Mouse (Mus musculus): ENCODE data around the gene Kansl1.

Gene Kansl1

GRCm38 (mm10) chr11:104438450-104438849 is 30.2 kb downstream of the Kansl1 start:
- DNase-seq (ENCODE audit: low spot score) = no peak

GRCm38 (mm10) chr11:104436394-104436954 is 32.2 kb downstream of the Kansl1 start:
- no peak for DNase-seq (ENCODE audit: low spot score)

GRCm38 (mm10) chr11:104435753-104436152 is 32.9 kb downstream of the Kansl1 start:
- DNase-seq (ENCODE audit: low spot score) = no peak

GRCm38 (mm10) chr11:104435141-104435540 is 33.5 kb downstream of the Kansl1 start:
- no peak for DNase-seq (ENCODE audit: low spot score)

- DNase-seq (ENCODE audit: low spot score) = no peak
These were observed 36.4 kb downstream of the Kansl1 start for GRCm38 (mm10) chr11:104432251-104432650.

- no peak for DNase-seq (ENCODE audit: low spot score)
These were observed 36.9 kb downstream of the Kansl1 start for GRCm38 (mm10) chr11:104431807-104432206.

GRCm38 (mm10) chr11:104424727-104425416 is 43.8 kb downstream of the Kansl1 start:
- DNase-seq (ENCODE audit: low spot score) = peak; percentile 17

GRCm38 (mm10) chr11:104412254-104412653 is 56.4 kb downstream of the Kansl1 start:
- no peak for DNase-seq (ENCODE audit: low spot score)

GRCm38 (mm10) chr11:104407391-104407790 is 61.3 kb downstream of the Kansl1 start:
- DNase-seq (ENCODE audit: low spot score) = no peak

- no peak for DNase-seq (ENCODE audit: low spot score)
These were observed 67.7 kb downstream of the Kansl1 start for GRCm38 (mm10) chr11:104400961-104401360.

GRCm38 (mm10) chr11:104399459-104400216 is 69.0 kb downstream of the Kansl1 start:
- peak; percentile 55 for DNase-seq (ENCODE audit: low spot score)

- DNase-seq (ENCODE audit: low spot score) = no peak
These were observed 73.0 kb downstream of the Kansl1 start for GRCm38 (mm10) chr11:104395648-104396047.

GRCm38 (mm10) chr11:104393196-104393595 is 75.5 kb downstream of the Kansl1 start:
- no peak for DNase-seq (ENCODE audit: low spot score)

GRCm38 (mm10) chr11:104392153-104392552 is 76.5 kb downstream of the Kansl1 start:
- no peak for DNase-seq (ENCODE audit: low spot score)

- no peak for DNase-seq (ENCODE audit: low spot score)
These were observed 81.4 kb downstream of the Kansl1 start for GRCm38 (mm10) chr11:104387284-104387683.

GRCm38 (mm10) chr11:104386595-104386994 is 82.1 kb downstream of the Kansl1 start:
- DNase-seq (ENCODE audit: low spot score) = no peak

GRCm38 (mm10) chr11:104383167-104383810 is 85.4 kb downstream of the Kansl1 start:
- DNase-seq (ENCODE audit: low spot score) = no peak

- DNase-seq (ENCODE audit: low spot score) = no peak
These were observed 86.8 kb downstream of the Kansl1 start for GRCm38 (mm10) chr11:104381887-104382286.

GRCm38 (mm10) chr11:104379635-104380034 is 89.0 kb downstream of the Kansl1 start:
- DNase-seq (ENCODE audit: low spot score) = no peak

- no peak for DNase-seq (ENCODE audit: low spot score)
These were observed 92.4 kb downstream of the Kansl1 start for GRCm38 (mm10) chr11:104376291-104376690.

- DNase-seq (ENCODE audit: low spot score) = no peak
These were observed 101.0 kb downstream of the Kansl1 start for GRCm38 (mm10) chr11:104367486-104368190.

All from ovary, adult 18-20 months (tissue).